Mouse (Mus musculus): ENCODE measurements at regions not wholly inside any gene's neighbourhood (a gene's known extent, or its start where the extent isn't known, plus 50 kb on each side); places are given as distances from the start of the nearest gene placed in this dataset.

DNA sequence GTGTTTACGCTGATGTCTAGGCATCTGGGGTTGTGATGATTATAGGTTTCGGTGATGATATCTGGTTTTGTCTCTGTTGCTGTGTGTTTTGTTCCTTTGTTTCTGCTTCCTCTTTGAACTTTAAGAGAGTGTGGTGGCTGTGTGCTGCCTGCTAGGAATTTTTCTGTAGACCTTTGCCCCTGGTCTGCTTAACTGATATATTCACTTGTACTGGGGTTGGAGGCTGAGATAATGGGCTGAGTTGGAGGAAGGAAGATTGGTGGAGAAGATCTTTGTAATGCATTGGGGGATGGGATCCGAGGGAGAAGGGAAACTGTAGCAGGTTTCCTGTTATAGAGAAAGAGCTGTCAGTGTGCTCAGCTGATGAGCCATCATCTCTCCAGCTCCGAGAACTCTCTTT, 55.8 kb downstream of the Mid1ip1 start:
- H3K27ac ChIP-seq (ENCODE audit: low read length) = no peak overlapping the region
- H3K27me3 ChIP-seq (ENCODE audit: control insufficient read depth, insufficient read depth, low read length) = no peaks in the 10 kb centered on the region
- no peak overlapping the region for H3K4me3 ChIP-seq (ENCODE audit: low read depth, low read length)
- no peaks in the 10 kb centered on the region for H3K9me3 ChIP-seq (ENCODE audit: control insufficient read depth, low read depth, low read length)
- no peaks in the 10 kb centered on the region for H3K36me3 ChIP-seq (ENCODE audit: control insufficient read depth, insufficient read depth, low read length)
- 52% methylated on average over 4 of the region's 4 CpGs for WGBS
- H3K4me2 ChIP-seq (replicated peaks; ENCODE audit: low read depth, low read length) = no peak overlapping the region
- no peak for ATAC-seq (ENCODE audit: insufficient number of reproducible peaks, insufficient read depth, low FRiP score, low read depth)
- no peaks in the 10 kb centered on the region for H3K4me1 ChIP-seq (ENCODE audit: control insufficient read depth, insufficient read depth, low read length)
- H3K9ac ChIP-seq (replicated peaks; ENCODE audit: low read depth, low read length) = no peak overlapping the region

DNA sequence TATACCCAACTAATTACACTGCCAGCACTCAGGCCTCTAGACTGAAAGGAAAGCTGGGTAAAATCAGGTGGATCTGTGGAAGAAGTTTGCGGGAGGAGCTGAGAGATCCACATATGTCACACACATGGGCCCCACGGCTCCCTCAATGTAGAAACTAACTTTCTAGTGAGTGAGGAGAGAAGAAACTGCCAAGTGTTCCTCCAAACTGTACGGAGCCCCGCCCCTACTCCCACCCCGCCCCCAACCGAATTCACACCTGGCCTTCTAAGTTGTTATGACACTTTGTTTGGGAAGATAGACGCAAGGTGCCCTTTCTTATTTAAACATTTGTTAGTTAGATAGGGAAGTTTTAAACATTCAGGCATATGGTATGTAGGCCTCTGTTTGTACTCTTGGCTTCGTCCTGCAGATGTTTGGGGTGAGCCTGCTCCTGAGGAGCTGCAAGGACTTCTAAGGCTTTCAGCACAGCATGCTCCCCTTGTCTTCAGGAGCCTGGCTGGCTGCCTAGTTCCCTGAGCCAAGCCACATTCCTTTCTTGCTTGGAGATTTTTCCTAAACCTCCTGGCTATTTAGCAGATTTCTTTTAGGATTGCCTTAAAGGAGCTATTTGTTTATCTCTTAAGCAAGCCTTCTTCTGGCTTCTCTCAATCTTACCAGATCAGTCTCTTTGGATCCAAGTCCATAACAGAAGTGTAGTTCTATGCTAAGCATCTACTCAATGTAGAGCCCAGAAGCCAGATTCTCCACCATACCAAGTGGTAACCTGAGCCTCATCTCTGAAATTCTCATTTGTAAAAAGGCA, 61.1 kb downstream of the Mid1ip1 start:
- WGBS = 29% methylated on average over 8 of the region's 8 CpGs
- Histone ChIP-seq H3K4me3 (ENCODE audit: low read depth, low read length) (no peak overlapping the region), H3K9me3 (ENCODE audit: control insufficient read depth, low read depth, low read length) (no peaks in the 10 kb centered on the region), H3K36me3 (ENCODE audit: control insufficient read depth, insufficient read depth, low read length) (no peaks in the 10 kb centered on the region), H3K4me2 (replicated peaks; ENCODE audit: low read depth, low read length) (no peak overlapping the region), H3K27ac (ENCODE audit: low read length) (peak overlapping the region; percentile 48), H3K9ac (replicated peaks; ENCODE audit: low read depth, low read length) (no peak overlapping the region), H3K4me1 (ENCODE audit: control insufficient read depth, insufficient read depth, low read length) (no peaks in the 10 kb centered on the region), H3K27me3 (ENCODE audit: control insufficient read depth, insufficient read depth, low read length) (no peaks in the 10 kb centered on the region)
- peak; percentile 61; the same call in 1 of the 2 replicates for ATAC-seq (ENCODE audit: insufficient number of reproducible peaks, insufficient read depth, low FRiP score, low read depth)

DNA sequence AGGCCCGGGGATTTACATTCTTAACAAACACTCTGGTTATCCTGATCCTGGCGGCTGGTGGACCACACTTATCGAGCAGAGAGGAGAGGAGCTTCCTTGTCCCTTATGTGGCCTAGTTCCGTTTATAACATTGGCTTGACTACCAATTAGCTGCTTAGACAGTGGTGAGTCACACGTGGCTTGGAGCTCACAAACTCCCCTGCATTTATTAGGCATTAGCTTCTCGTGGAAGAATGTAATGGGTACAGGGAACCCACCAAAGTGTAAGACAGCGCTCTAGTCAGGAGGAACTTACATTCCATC, 61.7 kb downstream of the Mid1ip1 start:
- Histone ChIP-seq H3K4me3 (ENCODE audit: low read depth, low read length) (no peak overlapping the region), H3K27me3 (ENCODE audit: control insufficient read depth, insufficient read depth, low read length) (no peaks in the 10 kb centered on the region), H3K9me3 (ENCODE audit: control insufficient read depth, low read depth, low read length) (no peaks in the 10 kb centered on the region), H3K4me2 (replicated peaks; ENCODE audit: low read depth, low read length) (no peak overlapping the region), H3K9ac (replicated peaks; ENCODE audit: low read depth, low read length) (no peak overlapping the region), H3K36me3 (ENCODE audit: control insufficient read depth, insufficient read depth, low read length) (no peaks in the 10 kb centered on the region), H3K4me1 (ENCODE audit: control insufficient read depth, insufficient read depth, low read length) (no peaks in the 10 kb centered on the region), H3K27ac (ENCODE audit: low read length) (peak overlapping the region; percentile 48)
- WGBS = 31% methylated on average over 7 of the region's 7 CpGs
- no peak for ATAC-seq (ENCODE audit: insufficient number of reproducible peaks, insufficient read depth, low FRiP score, low read depth)

DNA sequence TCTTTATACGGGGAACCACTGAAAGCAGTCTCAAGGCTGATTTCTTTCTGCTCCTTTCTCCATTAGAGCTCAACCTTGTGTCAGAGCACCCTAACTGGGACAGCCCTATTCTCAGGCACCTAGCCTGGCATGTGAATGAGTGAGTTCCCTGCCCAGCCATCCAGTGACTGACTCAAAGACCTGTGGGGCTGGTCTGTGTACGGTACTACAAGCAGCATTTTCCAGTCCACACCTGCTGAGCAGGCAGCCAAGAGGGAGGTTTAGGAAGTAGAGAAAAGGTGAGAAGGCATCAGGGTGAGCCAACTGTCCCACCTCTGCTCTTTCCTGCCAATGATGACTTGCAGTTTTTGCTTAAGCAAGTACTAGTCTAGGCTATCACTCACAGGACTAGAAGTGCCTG, 63.2 kb downstream of the Mid1ip1 start:
- Histone ChIP-seq H3K9ac (replicated peaks; ENCODE audit: low read depth, low read length) (no peak overlapping the region), H3K4me1 (ENCODE audit: control insufficient read depth, insufficient read depth, low read length) (no peaks in the 10 kb centered on the region), H3K9me3 (ENCODE audit: control insufficient read depth, low read depth, low read length) (no peaks in the 10 kb centered on the region), H3K27ac (ENCODE audit: low read length) (no peak overlapping the region), H3K27me3 (ENCODE audit: control insufficient read depth, insufficient read depth, low read length) (no peaks in the 10 kb centered on the region), H3K4me2 (replicated peaks; ENCODE audit: low read depth, low read length) (no peak overlapping the region), H3K4me3 (ENCODE audit: low read depth, low read length) (no peak overlapping the region), H3K36me3 (ENCODE audit: control insufficient read depth, insufficient read depth, low read length) (no peaks in the 10 kb centered on the region)
- WGBS = 79% methylated on average over 2 of the region's 2 CpGs
- no peak for ATAC-seq (ENCODE audit: insufficient number of reproducible peaks, insufficient read depth, low FRiP score, low read depth)

DNA sequence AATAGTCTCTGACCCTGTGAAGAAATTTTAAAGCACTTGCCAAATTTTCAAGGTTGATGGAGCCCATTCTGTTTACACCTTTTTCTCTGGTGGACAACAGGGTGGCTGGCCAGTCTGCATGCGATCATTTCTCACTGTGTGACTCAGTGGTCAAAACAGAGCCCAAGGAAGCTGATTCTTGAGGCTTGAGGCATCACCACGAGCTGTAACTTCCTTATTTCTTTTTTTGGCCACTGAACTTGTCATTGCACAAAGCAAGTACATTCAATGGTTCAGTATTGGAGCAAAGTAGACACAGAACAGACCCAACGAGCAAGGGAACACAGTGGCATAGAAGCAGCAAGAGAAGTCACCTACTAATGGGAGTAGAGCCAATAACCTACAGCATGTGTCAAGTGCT, 71.5 kb downstream of the Mid1ip1 start:
- H3K27me3 ChIP-seq (ENCODE audit: control insufficient read depth, insufficient read depth, low read length) = no peaks in the 10 kb centered on the region
- H3K4me1 ChIP-seq (ENCODE audit: control insufficient read depth, insufficient read depth, low read length) = no peaks in the 10 kb centered on the region
- no peak overlapping the region for H3K9ac ChIP-seq (replicated peaks; ENCODE audit: low read depth, low read length)
- no peak overlapping the region for H3K4me3 ChIP-seq (ENCODE audit: low read depth, low read length)
- WGBS = 78% methylated on average over 3 of the region's 3 CpGs
- H3K4me2 ChIP-seq (replicated peaks; ENCODE audit: low read depth, low read length) = no peak overlapping the region
- H3K9me3 ChIP-seq (ENCODE audit: control insufficient read depth, low read depth, low read length) = no peaks in the 10 kb centered on the region
- H3K27ac ChIP-seq (ENCODE audit: low read length) = no peak overlapping the region
- ATAC-seq (ENCODE audit: insufficient number of reproducible peaks, insufficient read depth, low FRiP score, low read depth) = no peak
- H3K36me3 ChIP-seq (ENCODE audit: control insufficient read depth, insufficient read depth, low read length) = no peaks in the 10 kb centered on the region

DNA sequence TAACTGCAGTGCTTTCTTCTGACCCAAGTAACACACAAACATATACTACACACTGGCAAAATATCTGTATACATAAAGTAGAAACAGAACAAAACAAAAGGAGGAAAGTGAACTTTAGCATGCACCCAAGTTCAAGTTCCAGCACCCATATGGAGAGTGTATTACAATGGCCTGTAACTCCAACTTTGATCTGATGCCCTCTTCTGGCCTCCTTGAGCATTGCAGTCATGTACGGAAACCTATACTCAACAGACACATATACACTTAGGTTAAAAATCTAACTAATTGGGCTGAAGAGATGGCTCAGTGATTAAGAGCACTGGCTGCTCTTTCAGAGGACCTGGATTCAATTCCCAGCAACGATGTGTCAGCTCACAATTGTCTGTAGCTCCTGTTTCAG, 72.2 kb downstream of the Mid1ip1 start:
- Histone ChIP-seq H3K4me1 (ENCODE audit: control insufficient read depth, insufficient read depth, low read length) (no peaks in the 10 kb centered on the region), H3K4me3 (ENCODE audit: low read depth, low read length) (no peak overlapping the region), H3K4me2 (replicated peaks; ENCODE audit: low read depth, low read length) (no peak overlapping the region), H3K27me3 (ENCODE audit: control insufficient read depth, insufficient read depth, low read length) (no peaks in the 10 kb centered on the region), H3K9me3 (ENCODE audit: control insufficient read depth, low read depth, low read length) (no peaks in the 10 kb centered on the region), H3K9ac (replicated peaks; ENCODE audit: low read depth, low read length) (no peak overlapping the region), H3K27ac (ENCODE audit: low read length) (no peak overlapping the region), H3K36me3 (ENCODE audit: control insufficient read depth, insufficient read depth, low read length) (no peaks in the 10 kb centered on the region)
- no peak for ATAC-seq (ENCODE audit: insufficient number of reproducible peaks, insufficient read depth, low FRiP score, low read depth)
- 79% methylated on average over 2 of the region's 2 CpGs for WGBS

DNA sequence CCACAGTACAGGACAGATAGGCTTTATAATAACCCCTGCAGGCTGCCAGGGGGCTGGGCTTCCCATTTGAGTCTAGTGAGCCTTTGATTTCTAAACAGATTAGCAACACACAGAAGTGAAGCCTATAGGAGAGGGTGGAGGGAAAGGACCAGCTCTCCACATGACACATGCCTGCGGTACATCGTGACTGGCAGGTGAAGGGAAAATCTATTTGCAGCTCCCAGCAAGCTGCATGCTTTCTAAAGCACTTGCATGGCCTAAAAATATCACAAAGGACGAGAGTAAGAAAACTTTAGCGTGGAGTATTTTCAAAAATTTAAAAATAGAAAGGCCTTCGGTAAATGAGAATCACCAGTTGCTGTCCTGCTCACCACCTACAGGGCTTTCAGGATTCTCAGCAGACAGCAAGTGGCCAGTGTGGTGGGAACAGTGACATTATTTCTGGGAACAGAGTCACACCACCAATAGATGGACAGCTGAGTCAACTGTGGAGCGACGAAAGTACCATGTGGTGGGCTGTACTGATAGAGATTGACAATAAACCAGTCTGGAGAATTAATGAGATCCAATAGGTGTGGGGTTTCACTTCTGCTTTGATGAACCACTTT, 105.6 kb downstream of the Mid1ip1 start:
- Histone ChIP-seq H3K4me3 (ENCODE audit: low read depth, low read length) (no peak overlapping the region), H3K27ac (ENCODE audit: low read length) (no peak overlapping the region), H3K27me3 (ENCODE audit: control insufficient read depth, insufficient read depth, low read length) (no peaks in the 10 kb centered on the region), H3K9ac (replicated peaks; ENCODE audit: low read depth, low read length) (no peak overlapping the region), H3K36me3 (ENCODE audit: control insufficient read depth, insufficient read depth, low read length) (no peaks in the 10 kb centered on the region), H3K9me3 (ENCODE audit: control insufficient read depth, low read depth, low read length) (no peaks in the 10 kb centered on the region), H3K4me1 (ENCODE audit: control insufficient read depth, insufficient read depth, low read length) (no peaks in the 10 kb centered on the region), H3K4me2 (replicated peaks; ENCODE audit: low read depth, low read length) (no peak overlapping the region)
- 79% methylated on average over 7 of the region's 7 CpGs for WGBS
- ATAC-seq (ENCODE audit: insufficient number of reproducible peaks, insufficient read depth, low FRiP score, low read depth) = no peak

DNA sequence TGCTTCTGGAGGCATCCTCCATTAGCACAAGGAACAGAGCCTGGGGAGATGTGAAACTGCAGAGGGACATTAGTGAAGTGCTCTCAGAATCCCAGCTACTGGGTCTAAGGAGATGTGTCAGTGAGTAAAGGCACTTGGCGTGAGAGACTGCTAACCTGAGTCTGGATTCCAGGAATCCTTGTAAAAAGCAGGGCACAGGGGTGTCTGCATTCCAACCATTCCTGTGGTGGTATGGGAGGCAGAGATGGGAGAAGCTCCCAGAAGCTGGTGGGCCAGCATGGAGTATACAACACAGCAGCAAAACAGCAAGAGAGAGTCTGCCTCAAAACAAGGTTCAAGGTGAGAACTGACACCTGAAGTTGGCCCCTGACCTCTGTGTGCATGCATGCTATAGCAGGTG, 118.9 kb downstream of the Mid1ip1 start:
- Histone ChIP-seq H3K27ac (ENCODE audit: low read length) (no peak overlapping the region), H3K27me3 (ENCODE audit: control insufficient read depth, insufficient read depth, low read length) (no peaks in the 10 kb centered on the region), H3K36me3 (ENCODE audit: control insufficient read depth, insufficient read depth, low read length) (no peaks in the 10 kb centered on the region), H3K4me2 (replicated peaks; ENCODE audit: low read depth, low read length) (no peak overlapping the region), H3K4me3 (ENCODE audit: low read depth, low read length) (no peak overlapping the region), H3K9me3 (ENCODE audit: control insufficient read depth, low read depth, low read length) (no peaks in the 10 kb centered on the region), H3K9ac (replicated peaks; ENCODE audit: low read depth, low read length) (no peak overlapping the region), H3K4me1 (ENCODE audit: control insufficient read depth, insufficient read depth, low read length) (no peaks in the 10 kb centered on the region)
- no peak for ATAC-seq (ENCODE audit: insufficient number of reproducible peaks, insufficient read depth, low FRiP score, low read depth)
- WGBS = 70% methylated on average over 1 of the region's 1 CpGs

DNA sequence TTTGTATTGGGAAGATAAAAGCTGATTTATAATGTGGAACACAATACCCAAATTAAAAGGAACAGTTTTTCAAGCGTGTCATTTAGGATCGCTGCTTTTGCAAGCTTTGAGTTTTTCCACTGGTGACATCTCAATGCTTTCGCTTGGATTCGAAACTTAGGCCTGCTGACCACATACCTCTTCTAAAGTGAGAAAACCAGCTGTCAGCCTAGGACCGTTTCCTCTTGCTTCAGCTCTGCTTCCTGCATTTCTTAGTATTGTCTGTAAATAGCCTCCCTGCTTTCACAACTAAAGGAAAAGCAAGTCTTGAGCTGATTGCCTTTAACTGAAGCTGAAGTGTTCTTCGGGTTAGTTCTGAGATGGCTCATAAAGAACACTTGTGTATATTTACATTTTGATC, 142.3 kb downstream of the Mid1ip1 start:
- no peaks in the 10 kb centered on the region for H3K27me3 ChIP-seq (ENCODE audit: control insufficient read depth, insufficient read depth, low read length)
- H3K27ac ChIP-seq (ENCODE audit: low read length) = no peak overlapping the region
- no peak overlapping the region for H3K4me2 ChIP-seq (replicated peaks; ENCODE audit: low read depth, low read length)
- 75% methylated on average over 6 of the region's 6 CpGs for WGBS
- no peaks in the 10 kb centered on the region for H3K9me3 ChIP-seq (ENCODE audit: control insufficient read depth, low read depth, low read length)
- no peak overlapping the region for H3K9ac ChIP-seq (replicated peaks; ENCODE audit: low read depth, low read length)
- no peak overlapping the region for H3K4me3 ChIP-seq (ENCODE audit: low read depth, low read length)
- H3K4me1 ChIP-seq (ENCODE audit: control insufficient read depth, insufficient read depth, low read length) = no peaks in the 10 kb centered on the region
- H3K36me3 ChIP-seq (ENCODE audit: control insufficient read depth, insufficient read depth, low read length) = no peaks in the 10 kb centered on the region
- no peak for ATAC-seq (ENCODE audit: insufficient number of reproducible peaks, insufficient read depth, low FRiP score, low read depth)
